Mouse (Mus musculus) MEL (cell line): ENCODE results near the gene Dpt. TPM values are rescaled to one million over a fixed set of nuclear protein-coding genes. Genes with fewer than 3 reads are reported as not detected.

Experiments used
- DNase-seq: peaks from one replicate; pipeline ENCODE4 v3.0.0; 2011; ENCODE audit warnings: low read depth, low spot score
- H3K27ac ChIP-seq: 2 replicates; pipeline ENCODE4 v1.5.1; 2012; ENCODE audit warnings: low read depth, mild to moderate bottlenecking, control low read depth, low read length, moderate library complexity; ENCODE audit not compliant: control insufficient read depth
- H3K27me3 ChIP-seq, 2 experiments: fragments of 150-350 bp in 1 of 2; sonication (generic) in 1 of 2; 2 replicates each; pipeline ENCODE4 v1.6.1; 2012; ENCODE audit warnings: low read length in 2 of 2, mild to moderate bottlenecking in 2 of 2, improper control_type of control experiment in 1 of 2, moderate library complexity in 1 of 2; ENCODE audit not compliant: insufficient read depth in 2 of 2, control insufficient read depth in 1 of 2
- H3K36me3 ChIP-seq, 2 experiments: 2 replicates each; pipeline ENCODE4 v1.6.1; 2012 to 2014; ENCODE audit warnings: low read length in 2 of 2, improper control_type of control experiment in 1 of 2, inconsistent platforms in 1 of 2, mild to moderate bottlenecking in 1 of 2; ENCODE audit not compliant: insufficient read depth in 2 of 2, control insufficient read depth in 1 of 2
- H3K4me1 ChIP-seq, 2 experiments: fragments of 150-350 bp in 1 of 2; sonication (generic) in 1 of 2; 2 replicates each; pipeline ENCODE4 v1.6.1; 2012; ENCODE audit warnings: low read length in 2 of 2, improper control_type of control experiment in 1 of 2, mild to moderate bottlenecking in 1 of 2; ENCODE audit not compliant: insufficient read depth in 2 of 2, control insufficient read depth in 1 of 2
- H3K4me3 ChIP-seq, 2 experiments: fragments of 150-350 bp in 1 of 2; sonication (generic) in 1 of 2; 2 replicates each; pipeline ENCODE4 v1.5.1; 2012; ENCODE audit warnings: low read depth in 2 of 2, low read length in 2 of 2, mild to moderate bottlenecking in 2 of 2, moderate library complexity in 2 of 2, control low read depth in 1 of 2, improper control_type of control experiment in 1 of 2; ENCODE audit not compliant: control insufficient read depth in 1 of 2, insufficient read depth in 1 of 2
- H3K79me2 ChIP-seq: 2 replicates; pipeline ENCODE4 v1.6.1; 2012; ENCODE audit warnings: mild to moderate bottlenecking, low read length, moderate library complexity; ENCODE audit not compliant: control insufficient read depth, poor library complexity, insufficient read depth
- H3K9ac ChIP-seq: 2 replicates; pipeline ENCODE4 v1.6.1; 2012; ENCODE audit warnings: low read depth, mild to moderate bottlenecking, control low read depth, low read length, moderate library complexity; ENCODE audit not compliant: control insufficient read depth, poor library complexity, severe bottlenecking
- H3K9me3 ChIP-seq: fragments of 150-350 bp; sonication (generic); replicated peaks from 2 replicates; pipeline ENCODE4 v1.6.1; 2012; ENCODE audit warnings: mild to moderate bottlenecking, low read length, improper control_type of control experiment, moderate library complexity; ENCODE audit not compliant: insufficient read depth
- BHLHE40 ChIP-seq: IDR thresholded peaks from 2 replicates; pipeline ENCODE4 v1.6.1; 2012; ENCODE audit warnings: low read depth, mild to moderate bottlenecking, inconsistent platforms, low read length, improper control_type of control experiment, borderline replicate concordance
- CHD2 ChIP-seq: IDR thresholded peaks from 2 replicates; pipeline ENCODE4 v1.6.1; 2011; ENCODE audit warnings: low read length, improper control_type of control experiment
- E2F4 ChIP-seq: IDR thresholded peaks from 2 replicates; pipeline ENCODE4 v1.6.1; 2011; ENCODE audit warnings: low read depth, low read length, improper control_type of control experiment, borderline replicate concordance
- EP300 ChIP-seq, 2 experiments: IDR thresholded peaks; 2 replicates each; pipeline ENCODE4 v1.6.1; 2011; ENCODE audit warnings: improper control_type of control experiment in 2 of 2, low read length in 2 of 2, low read depth in 1 of 2, mild to moderate bottlenecking in 1 of 2
- JUND ChIP-seq: IDR thresholded peaks from 2 replicates; pipeline ENCODE4 v1.6.1; 2011; ENCODE audit warnings: low read depth, mild to moderate bottlenecking, improper control_type of control experiment, low read length
- MAX ChIP-seq: IDR thresholded peaks from 2 replicates; pipeline ENCODE4 v1.6.1; 2011; ENCODE audit warnings: low read length, improper control_type of control experiment
- MAZ ChIP-seq: IDR thresholded peaks from 2 replicates; pipeline ENCODE4 v1.6.1; 2012; ENCODE audit warnings: low read depth, mild to moderate bottlenecking, inconsistent platforms, low read length, improper control_type of control experiment
- MEF2A ChIP-seq: IDR thresholded peaks from 2 replicates; pipeline ENCODE4 v1.6.1; 2014; ENCODE audit warnings: low read depth, mild to moderate bottlenecking, inconsistent platforms, low read length, improper control_type of control experiment; ENCODE audit not compliant: poor library complexity, insufficient replicate concordance, severe bottlenecking; ENCODE audit errors: extremely low read depth
- MYB ChIP-seq: IDR thresholded peaks from 2 replicates; pipeline ENCODE4 v1.6.1; 2011; ENCODE audit warnings: mild to moderate bottlenecking, low read depth, low read length, improper control_type of control experiment
- RAD21 ChIP-seq: IDR thresholded peaks from 2 replicates; pipeline ENCODE4 v1.6.1; 2011; ENCODE audit warnings: mild to moderate bottlenecking, low read depth, low read length, improper control_type of control experiment
- SMC3 ChIP-seq: IDR thresholded peaks from 2 replicates; pipeline ENCODE4 v1.6.1; 2011; ENCODE audit warnings: low read depth, low read length, improper control_type of control experiment
- TBP ChIP-seq: IDR thresholded peaks from 2 replicates; pipeline ENCODE4 v1.8.0; 2011; ENCODE audit warnings: low read depth, low read length, improper control_type of control experiment
- USF1 ChIP-seq: IDR thresholded peaks from 2 replicates; pipeline ENCODE4 v1.6.1; 2014; ENCODE audit warnings: low read depth, mild to moderate bottlenecking, inconsistent platforms, low read length, improper control_type of control experiment, moderate library complexity
- USF2 ChIP-seq, 2 experiments: IDR thresholded peaks; 2 replicates each; pipeline ENCODE4 v1.6.1; 2011 to 2012; ENCODE audit warnings: improper control_type of control experiment in 2 of 2, low read length in 2 of 2, borderline replicate concordance in 1 of 2, inconsistent platforms in 1 of 2, low read depth in 1 of 2, mild to moderate bottlenecking in 1 of 2; ENCODE audit not compliant: insufficient read depth in 1 of 2
- polyA plus RNA-seq, 2 experiments: library from polyadenylated mRNA; stranded (reverse) in 1 of 2; unstranded in 1 of 2; fragments of >175 nt in 1 of 2; fragments of >200 nt in 1 of 2; gene quantifications; 2 replicates each; pipeline versions ENCODE4 v1.2.1 to v1.2.4; 2012; ENCODE audit warnings: low replicate concordance in 2 of 2, low read depth in 1 of 2; ENCODE audit not compliant: insufficient read length in 2 of 2, insufficient read depth in 1 of 2, missing spikeins in 1 of 2
- total RNA-seq: library from RNA; depleted of rRNA; stranded (reverse); fragments of 300-350 nt; gene quantifications from 2 replicates; pipeline ENCODE4 v1.2.3, GENCODE M21; 2012

The Dpt gene
- total and polyA plus RNA-seq, 3 experiments = not detected

DNA sequence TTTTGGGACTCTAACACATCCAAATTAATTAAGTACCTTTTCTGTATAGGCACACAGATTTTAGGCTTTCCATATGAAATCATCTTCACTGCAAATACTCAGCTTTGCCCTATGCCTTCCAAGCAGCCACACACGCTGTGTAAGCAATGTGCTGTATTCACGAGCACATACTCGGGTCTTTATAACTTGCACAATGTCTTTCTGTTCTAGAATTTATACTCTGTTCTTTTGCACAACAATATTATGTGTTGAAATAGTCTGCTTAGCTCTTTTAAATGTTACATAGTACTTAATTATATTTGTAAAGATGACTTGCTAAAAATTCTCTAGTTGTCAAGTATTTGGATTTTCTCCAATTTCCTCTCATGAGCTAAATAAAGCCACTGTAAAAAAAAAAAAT is 29.8 kb upstream of the Dpt start:
- no peak overlapping the region for H3K4me3 ChIP-seq
- TF ChIP-seq MAX (no peak), MEF2A (no peak), BHLHE40 (no peak), JUND (no peak), CHD2 (no peak)
- H3K4me1 ChIP-seq = no peaks in the 10 kb centered on the region
- no peak for DNase-seq
- no peaks in the 10 kb centered on the region for H3K27me3 ChIP-seq
- H3K36me3 ChIP-seq = no peaks in the 10 kb centered on the region
- H3K9ac ChIP-seq = no peak overlapping the region
- H3K79me2 ChIP-seq = no peaks in the 10 kb centered on the region
- no peaks in the 10 kb centered on the region for H3K9me3 ChIP-seq
- H3K27ac ChIP-seq = no peak overlapping the region

- TF ChIP-seq BHLHE40 (no peak), MYB (no peak), MAZ (no peak), EP300 (IDR thresholded peaks at IDR 0.05; ENCODE audit: low read depth in 1 of 2, low read length in 2 of 2) (no peak), E2F4 (no peak), JUND (no peak), CHD2 (no peak), TBP (no peak), SMC3 (no peak), USF2 (IDR thresholded peaks at IDR 0.05; ENCODE audit: borderline replicate concordance in 1 of 2, insufficient read depth in 1 of 2, low read depth in 1 of 2, low read length in 2 of 2) (no peak)
- H3K4me1 ChIP-seq = no peaks in the 10 kb centered on the region
- H3K36me3 ChIP-seq = no peaks in the 10 kb centered on the region
- H3K27me3 ChIP-seq = no peaks in the 10 kb centered on the region
- H3K4me3 ChIP-seq = no peak overlapping the region
- no peak for DNase-seq
- H3K9ac ChIP-seq = no peak overlapping the region
- no peaks in the 10 kb centered on the region for H3K79me2 ChIP-seq
- no peak overlapping the region for H3K27ac ChIP-seq
- H3K9me3 ChIP-seq = no peaks in the 10 kb centered on the region
Measured at GRCm38 (mm10) chr1:164770611-164771010, 25.8 kb upstream of the Dpt start.

DNA sequence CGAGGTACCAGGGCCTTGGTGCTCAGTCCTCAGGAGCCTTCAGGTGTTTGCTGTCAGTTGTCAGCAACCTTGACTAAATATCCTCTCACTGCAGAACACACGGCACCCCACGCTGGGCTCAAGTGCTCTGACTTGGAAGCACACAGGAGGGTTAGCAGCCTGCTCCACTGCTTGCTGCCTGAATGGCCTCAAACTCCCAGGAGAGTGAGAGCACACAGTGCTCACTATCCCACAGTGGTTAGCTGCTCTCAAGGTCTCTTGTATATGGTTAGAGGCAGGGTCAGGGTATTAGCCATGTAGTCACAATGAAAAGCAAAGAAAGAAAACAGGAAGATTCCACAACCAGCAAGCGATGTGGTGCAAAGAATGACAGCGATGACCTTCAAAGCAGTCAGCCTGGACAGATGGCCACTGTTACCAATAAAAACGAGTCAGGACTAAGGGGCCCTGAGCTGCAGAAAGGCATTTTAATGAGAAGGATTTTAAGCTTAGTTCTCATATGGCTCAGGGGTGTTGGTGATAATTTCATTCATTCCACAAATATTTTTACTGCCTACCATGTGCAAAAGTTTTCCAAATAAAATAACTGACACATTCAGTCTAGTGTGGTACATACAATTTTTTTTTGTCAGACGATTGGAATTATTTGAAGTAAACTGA is 15.5 kb upstream of the Dpt start:
- TF ChIP-seq RAD21 (no peak), USF1 (no peak), MAZ (no peak)
- no peaks in the 10 kb centered on the region for H3K79me2 ChIP-seq
- no peak overlapping the region for H3K4me3 ChIP-seq
- H3K36me3 ChIP-seq = no peaks in the 10 kb centered on the region
- no peaks in the 10 kb centered on the region for H3K27me3 ChIP-seq
- no peak for DNase-seq
- no peaks in the 10 kb centered on the region for H3K4me1 ChIP-seq
- no peak overlapping the region for H3K27ac ChIP-seq
- no peak overlapping the region for H3K9ac ChIP-seq
- no peaks in the 10 kb centered on the region for H3K9me3 ChIP-seq
